Mouse (Mus musculus): ENCODE measurements around the gene Tmf1.

GRCm38 (mm10) chr6:97178491-97179366 is at the start of gene Tmf1:
- no peak for TF ChIP-seq GATA1 (IDR thresholded peaks at IDR 0.05; ENCODE audit: borderline replicate concordance, low read length)
- TF ChIP-seq FLI1 (IDR thresholded peaks at IDR 0.05; ENCODE audit: low read length): no peak
